Mouse (Mus musculus): Measurements from ENCODE around the gene Prl6a1. TPM values are rescaled to one million over a fixed set of nuclear protein-coding genes. Genes with fewer than 3 reads are reported as not detected.

The Prl6a1 gene
- polyA plus RNA-seq (2014; fragmentation: Illumina TruSeq; extraction: RNeasy Lipid Tissue Mini Kit (QIAGEN cat#74804); ENCODE audit: insufficient read depth, low read depth, low replicate concordance), result not detected

DNA sequence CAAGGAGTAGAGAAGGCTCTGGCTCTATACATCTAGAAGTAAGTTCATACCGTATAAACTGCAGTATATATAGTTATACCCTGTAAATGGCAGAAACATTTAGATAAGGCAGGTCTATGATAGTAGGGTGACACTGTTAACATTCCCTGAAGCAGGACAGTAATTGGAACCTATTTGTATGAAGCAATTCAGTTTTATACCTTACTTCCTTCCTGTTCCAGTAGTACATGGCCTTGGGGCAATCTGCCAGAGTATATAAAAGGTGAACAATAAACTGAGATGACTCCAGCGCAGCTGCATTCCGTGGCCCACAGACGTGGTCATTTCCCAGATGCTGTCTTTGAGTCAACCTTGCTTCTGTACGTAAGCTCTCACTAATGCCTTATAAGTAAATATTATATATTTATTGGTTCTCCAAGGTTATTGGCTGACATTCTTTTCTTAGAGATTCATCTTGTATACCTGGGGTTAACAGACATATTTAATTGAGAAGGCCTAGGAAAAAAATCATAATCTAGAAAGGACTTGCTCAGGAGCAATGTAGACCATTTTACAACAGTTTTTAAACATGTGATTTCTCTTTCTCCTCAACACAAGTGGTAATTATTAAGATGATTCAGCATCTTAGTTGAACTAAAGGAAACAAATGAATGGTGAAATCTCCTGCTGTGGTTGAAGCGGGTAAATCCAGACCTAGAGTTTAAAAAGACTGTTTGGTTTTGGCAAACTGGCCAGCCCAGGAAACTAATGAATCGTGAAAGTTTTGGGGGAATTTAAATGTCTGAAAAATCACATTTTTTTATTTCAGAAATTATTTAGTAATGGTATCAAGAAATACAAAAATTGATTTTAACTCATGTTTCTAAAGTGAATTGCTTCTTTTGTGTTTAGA, at the start of gene Prl6a1:
Gene Prl6a1, plus strand, starts transcription at position 294 of the 892 bp plus-strand sequence.

GRCm38 (mm10) chr13:27345373-27345772, 32.9 kb downstream of the Prl6a1 start, which contains the start of gene Prl8a2:
TSS of gene Prl8a2 (plus strand) at chr13:27345673.

Other genes with a start within 250 kb of the Prl6a1 start
- gene Prl3d1, start 218.4 kb upstream of the Prl6a1 start, polyA plus RNA-seq (2014; fragmentation: Illumina TruSeq; extraction: RNeasy Lipid Tissue Mini Kit (QIAGEN cat#74804); ENCODE audit: insufficient read depth, low read depth, low replicate concordance), result not detected
- gene Prl3d2, start 190.9 kb upstream of the Prl6a1 start, polyA plus RNA-seq (2014; fragmentation: Illumina TruSeq; extraction: RNeasy Lipid Tissue Mini Kit (QIAGEN cat#74804); ENCODE audit: insufficient read depth, low read depth, low replicate concordance), result not detected
- not detected for gene Prl3d3, start 155.8 kb upstream of the Prl6a1 start, polyA plus RNA-seq (2014; fragmentation: Illumina TruSeq; extraction: RNeasy Lipid Tissue Mini Kit (QIAGEN cat#74804); ENCODE audit: insufficient read depth, low read depth, low replicate concordance)
- not detected for gene Prl3c1, start 116.0 kb upstream of the Prl6a1 start, polyA plus RNA-seq (2014; fragmentation: Illumina TruSeq; extraction: RNeasy Lipid Tissue Mini Kit (QIAGEN cat#74804); ENCODE audit: insufficient read depth, low read depth, low replicate concordance)
- gene Prl3b1, start 70.8 kb upstream of the Prl6a1 start, polyA plus RNA-seq (2014; fragmentation: Illumina TruSeq; extraction: RNeasy Lipid Tissue Mini Kit (QIAGEN cat#74804); ENCODE audit: insufficient read depth, low read depth, low replicate concordance), result not detected
- not detected for gene Prl3a1, start 53.2 kb upstream of the Prl6a1 start, polyA plus RNA-seq (2014; fragmentation: Illumina TruSeq; extraction: RNeasy Lipid Tissue Mini Kit (QIAGEN cat#74804); ENCODE audit: insufficient read depth, low read depth, low replicate concordance)
- not detected for gene Prl8a2, start 33.0 kb downstream of the Prl6a1 start, polyA plus RNA-seq (2014; fragmentation: Illumina TruSeq; extraction: RNeasy Lipid Tissue Mini Kit (QIAGEN cat#74804); ENCODE audit: insufficient read depth, low read depth, low replicate concordance)
- not detected for gene Prl2b1, start 78.2 kb downstream of the Prl6a1 start, polyA plus RNA-seq (2014; fragmentation: Illumina TruSeq; extraction: RNeasy Lipid Tissue Mini Kit (QIAGEN cat#74804); ENCODE audit: insufficient read depth, low read depth, low replicate concordance)
- gene Prl8a6, start 126.1 kb downstream of the Prl6a1 start, polyA plus RNA-seq (2014; fragmentation: Illumina TruSeq; extraction: RNeasy Lipid Tissue Mini Kit (QIAGEN cat#74804); ENCODE audit: insufficient read depth, low read depth, low replicate concordance), result not detected
- not detected for gene Prl8a8, start 200.6 kb downstream of the Prl6a1 start, polyA plus RNA-seq (2014; fragmentation: Illumina TruSeq; extraction: RNeasy Lipid Tissue Mini Kit (QIAGEN cat#74804); ENCODE audit: insufficient read depth, low read depth, low replicate concordance)